Mouse (Mus musculus) MEL (cell line): ENCODE measurements around the gene Dnhd1. TPM values are rescaled to one million over a fixed set of nuclear protein-coding genes. Genes with fewer than 3 reads are reported as not detected.

Experiments
- DNase-seq: peaks from one replicate; pipeline ENCODE4 v3.0.0; 2011; ENCODE audit warnings: low read depth, low spot score
- H3K27ac ChIP-seq: 2 replicates; pipeline ENCODE4 v1.5.1; 2012; ENCODE audit warnings: low read depth, mild to moderate bottlenecking, control low read depth, low read length, moderate library complexity; ENCODE audit not compliant: control insufficient read depth
- H3K27me3 ChIP-seq, 2 experiments: fragments of 150-350 bp in 1 of 2; sonication (generic) in 1 of 2; 2 replicates each; pipeline ENCODE4 v1.6.1; 2012; ENCODE audit warnings: low read length in 2 of 2, mild to moderate bottlenecking in 2 of 2, improper control_type of control experiment in 1 of 2, moderate library complexity in 1 of 2; ENCODE audit not compliant: insufficient read depth in 2 of 2, control insufficient read depth in 1 of 2
- H3K36me3 ChIP-seq, 2 experiments: 2 replicates each; pipeline ENCODE4 v1.6.1; 2012 to 2014; ENCODE audit warnings: low read length in 2 of 2, improper control_type of control experiment in 1 of 2, inconsistent platforms in 1 of 2, mild to moderate bottlenecking in 1 of 2; ENCODE audit not compliant: insufficient read depth in 2 of 2, control insufficient read depth in 1 of 2
- H3K4me1 ChIP-seq, 2 experiments: fragments of 150-350 bp in 1 of 2; sonication (generic) in 1 of 2; 2 replicates each; pipeline ENCODE4 v1.6.1; 2012; ENCODE audit warnings: low read length in 2 of 2, improper control_type of control experiment in 1 of 2, mild to moderate bottlenecking in 1 of 2; ENCODE audit not compliant: insufficient read depth in 2 of 2, control insufficient read depth in 1 of 2
- H3K4me3 ChIP-seq, 2 experiments: fragments of 150-350 bp in 1 of 2; sonication (generic) in 1 of 2; 2 replicates each; pipeline ENCODE4 v1.5.1; 2012; ENCODE audit warnings: low read depth in 2 of 2, low read length in 2 of 2, mild to moderate bottlenecking in 2 of 2, moderate library complexity in 2 of 2, control low read depth in 1 of 2, improper control_type of control experiment in 1 of 2; ENCODE audit not compliant: control insufficient read depth in 1 of 2, insufficient read depth in 1 of 2
- H3K79me2 ChIP-seq: 2 replicates; pipeline ENCODE4 v1.6.1; 2012; ENCODE audit warnings: mild to moderate bottlenecking, low read length, moderate library complexity; ENCODE audit not compliant: control insufficient read depth, poor library complexity, insufficient read depth
- H3K9ac ChIP-seq: 2 replicates; pipeline ENCODE4 v1.6.1; 2012; ENCODE audit warnings: low read depth, mild to moderate bottlenecking, control low read depth, low read length, moderate library complexity; ENCODE audit not compliant: control insufficient read depth, poor library complexity, severe bottlenecking
- H3K9me3 ChIP-seq: fragments of 150-350 bp; sonication (generic); replicated peaks from 2 replicates; pipeline ENCODE4 v1.6.1; 2012; ENCODE audit warnings: mild to moderate bottlenecking, low read length, improper control_type of control experiment, moderate library complexity; ENCODE audit not compliant: insufficient read depth
- BHLHE40 ChIP-seq: IDR thresholded peaks from 2 replicates; pipeline ENCODE4 v1.6.1; 2012; ENCODE audit warnings: low read depth, mild to moderate bottlenecking, inconsistent platforms, low read length, improper control_type of control experiment, borderline replicate concordance
- CHD1 ChIP-seq: IDR thresholded peaks from 2 replicates; pipeline ENCODE4 v1.6.1; 2012; ENCODE audit warnings: low read depth, mild to moderate bottlenecking, inconsistent platforms, low read length, improper control_type of control experiment
- CHD2 ChIP-seq: IDR thresholded peaks from 2 replicates; pipeline ENCODE4 v1.6.1; 2011; ENCODE audit warnings: low read length, improper control_type of control experiment
- CTCF ChIP-seq, 3 experiments: IDR thresholded peaks in 2 of 3; conservative IDR thresholded peaks in 1 of 3; 2 replicates each; pipeline ENCODE4 v1.5.1; 2011 to 2012; ENCODE audit warnings: low read length in 3 of 3, low read depth in 2 of 3, mild to moderate bottlenecking in 2 of 3, improper control_type of control experiment in 1 of 3, inconsistent platforms in 1 of 3, mixed read lengths in 1 of 3, moderate library complexity in 1 of 3; ENCODE audit not compliant: control insufficient read depth in 1 of 3, insufficient read depth in 1 of 3, poor library complexity in 1 of 3, severe bottlenecking in 1 of 3
- GATA1 ChIP-seq: IDR thresholded peaks from 2 replicates; pipeline ENCODE4 v1.6.1; 2011; ENCODE audit warnings: low read depth, low read length, improper control_type of control experiment
- JUND ChIP-seq: IDR thresholded peaks from 2 replicates; pipeline ENCODE4 v1.6.1; 2011; ENCODE audit warnings: low read depth, mild to moderate bottlenecking, improper control_type of control experiment, low read length
- MAFK ChIP-seq: IDR thresholded peaks from 2 replicates; pipeline ENCODE4 v1.6.1; 2011; ENCODE audit warnings: low read depth, mild to moderate bottlenecking, low read length, improper control_type of control experiment, borderline replicate concordance
- MEF2A ChIP-seq: IDR thresholded peaks from 2 replicates; pipeline ENCODE4 v1.6.1; 2014; ENCODE audit warnings: low read depth, mild to moderate bottlenecking, inconsistent platforms, low read length, improper control_type of control experiment; ENCODE audit not compliant: poor library complexity, insufficient replicate concordance, severe bottlenecking; ENCODE audit errors: extremely low read depth
- MXI1 ChIP-seq: IDR thresholded peaks from 2 replicates; pipeline ENCODE4 v1.6.1; 2011; ENCODE audit warnings: mild to moderate bottlenecking, low read depth, low read length, improper control_type of control experiment
- NELFE ChIP-seq: IDR thresholded peaks from 2 replicates; pipeline ENCODE4 v1.6.1; 2011; ENCODE audit warnings: low read depth, low read length, improper control_type of control experiment
- NRF1 ChIP-seq: IDR thresholded peaks from 2 replicates; pipeline ENCODE4 v1.6.1; 2014; ENCODE audit warnings: low read depth, mild to moderate bottlenecking, inconsistent platforms, low read length, improper control_type of control experiment, moderate library complexity; ENCODE audit not compliant: poor library complexity, insufficient read depth, severe bottlenecking
- POLR2A ChIP-seq, 2 experiments: IDR thresholded peaks; 2 replicates each; pipeline ENCODE4 v1.6.1; 2011 to 2012; ENCODE audit warnings: low read length in 2 of 2, mild to moderate bottlenecking in 2 of 2, control low read depth in 1 of 2, improper control_type of control experiment in 1 of 2, low read depth in 1 of 2, moderate library complexity in 1 of 2; ENCODE audit not compliant: control insufficient read depth in 1 of 2, insufficient read depth in 1 of 2, poor library complexity in 1 of 2
- POLR2AphosphoS5 ChIP-seq: IDR thresholded peaks from 2 replicates; pipeline ENCODE4 v1.6.1; 2012; ENCODE audit warnings: low read depth, borderline replicate concordance, mild to moderate bottlenecking, inconsistent platforms, low read length, moderate library complexity, mixed read lengths
- RAD21 ChIP-seq: IDR thresholded peaks from 2 replicates; pipeline ENCODE4 v1.6.1; 2011; ENCODE audit warnings: mild to moderate bottlenecking, low read depth, low read length, improper control_type of control experiment
- TAL1 ChIP-seq: IDR thresholded peaks from 2 replicates; pipeline ENCODE4 v1.6.1; 2012; ENCODE audit warnings: mild to moderate bottlenecking, inconsistent platforms, low read length, moderate library complexity, mixed read lengths
- TCF12 ChIP-seq: IDR thresholded peaks from 2 replicates; pipeline ENCODE4 v1.6.1; 2014; ENCODE audit warnings: low read depth, mild to moderate bottlenecking, inconsistent platforms, low read length, improper control_type of control experiment, moderate library complexity
- ZKSCAN1 ChIP-seq: IDR thresholded peaks from 2 replicates; pipeline ENCODE4 v1.6.1; 2012; ENCODE audit warnings: low read depth, mild to moderate bottlenecking, inconsistent platforms, low read length, improper control_type of control experiment, moderate library complexity
- ZNF384 ChIP-seq: IDR thresholded peaks from 2 replicates; pipeline ENCODE4 v1.6.1; 2012; ENCODE audit warnings: low read depth, mild to moderate bottlenecking, inconsistent platforms, low read length, improper control_type of control experiment
- polyA plus RNA-seq, 2 experiments: library from polyadenylated mRNA; stranded (reverse) in 1 of 2; unstranded in 1 of 2; fragments of >175 nt in 1 of 2; fragments of >200 nt in 1 of 2; gene quantifications; 2 replicates each; pipeline versions ENCODE4 v1.2.1 to v1.2.4; 2012; ENCODE audit warnings: low replicate concordance in 2 of 2, low read depth in 1 of 2; ENCODE audit not compliant: insufficient read length in 2 of 2, insufficient read depth in 1 of 2, missing spikeins in 1 of 2
- total RNA-seq: library from RNA; depleted of rRNA; stranded (reverse); fragments of 300-350 nt; gene quantifications from 2 replicates; pipeline ENCODE4 v1.2.3, GENCODE M21; 2012; rRNA removed

The Dnhd1 gene
- total and polyA plus RNA-seq, 3 experiments = 1.7 to 2.6 TPM; not detected in 1

DNA sequence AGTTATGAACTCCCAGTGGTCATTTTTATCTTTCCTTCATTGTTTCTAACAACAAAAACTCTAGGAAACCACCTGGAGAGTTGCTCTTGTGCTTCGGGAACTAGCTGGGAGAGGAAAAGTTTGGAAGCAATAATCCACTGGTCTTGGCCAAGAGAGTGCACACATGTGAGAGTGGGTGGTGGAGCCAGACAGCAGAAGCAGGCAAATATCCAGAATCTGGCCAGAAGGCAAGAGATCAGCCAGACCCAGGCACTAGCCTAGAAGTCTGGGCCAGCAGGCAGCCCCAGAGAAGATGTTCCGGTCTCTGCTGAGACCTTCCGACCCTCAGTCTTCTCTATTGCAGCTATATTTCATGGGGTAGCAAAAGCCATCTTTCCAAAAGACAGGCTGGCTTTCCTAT is 119.3 kb downstream of the Dnhd1 start:
- H3K27me3 ChIP-seq = peaks cover 2 to 9% of the 10 kb centered on the region in 2 experiments; a peak in 3 of 4 replicates
- no peak for DNase-seq
- no peak for TF ChIP-seq TCF12
- TF ChIP-seq MXI1 = no peak
- no peak for TF ChIP-seq MAFK
- TF ChIP-seq NRF1 = no peak
- TF ChIP-seq MEF2A = no peak
- no peak for TF ChIP-seq CHD2
- no peak for TF ChIP-seq TAL1
- TF ChIP-seq POLR2A (IDR thresholded peaks at IDR 0.05; ENCODE audit: control insufficient read depth in 1 of 2, insufficient read depth in 1 of 2, low read depth in 1 of 2, low read length in 2 of 2, poor library complexity in 1 of 2) = no peak
- no peak for TF ChIP-seq ZKSCAN1
- no peak for TF ChIP-seq CTCF (IDR thresholded peaks at IDR 0.05 in 2 of 3, conservative IDR thresholded peaks at IDR 0.05 in 1 of 3; ENCODE audit: control insufficient read depth in 1 of 3, insufficient read depth in 1 of 3, low read depth in 2 of 3, low read length in 3 of 3, poor library complexity in 1 of 3, severe bottlenecking in 1 of 3)
- TF ChIP-seq CHD1 = no peak
- no peak for TF ChIP-seq NELFE
- TF ChIP-seq BHLHE40 = no peak
- TF ChIP-seq GATA1 = no peak
- no peak for TF ChIP-seq ZNF384
- no peak for TF ChIP-seq POLR2AphosphoS5
- no peak for TF ChIP-seq JUND
- no peak for TF ChIP-seq RAD21
- H3K79me2 ChIP-seq = no peaks in the 10 kb centered on the region
- no peak overlapping the region for H3K9ac ChIP-seq
- no peaks in the 10 kb centered on the region for H3K36me3 ChIP-seq
- H3K27ac ChIP-seq = no peak overlapping the region
- no peaks in the 10 kb centered on the region for H3K9me3 ChIP-seq
- no peak overlapping the region for H3K4me3 ChIP-seq
- H3K4me1 ChIP-seq = no peaks in the 10 kb centered on the region

Other genes with a start within 250 kb of the Dnhd1 start
- not detected in 2 replicates for gene Cnga4, start 246.3 kb upstream of the Dnhd1 start, total RNA-seq
- not detected for gene Cnga4, start 246.3 kb upstream of the Dnhd1 start, polyA plus RNA-seq
- gene Cckbr, start 225.1 kb upstream of the Dnhd1 start, total RNA-seq = not detected in 2 replicates
- gene Cckbr, start 225.1 kb upstream of the Dnhd1 start, polyA plus RNA-seq = not detected
- gene Cavin3, start 168.5 kb upstream of the Dnhd1 start, total RNA-seq = not detected in 2 replicates
- not detected for gene Cavin3, start 168.5 kb upstream of the Dnhd1 start, polyA plus RNA-seq
- 17.9 and 22.2 TPM in 2 replicates for gene Smpd1, start 96.5 kb upstream of the Dnhd1 start, total RNA-seq
- 10 to 100 TPM; 32.3 to 98.7 TPM for gene Smpd1, start 96.5 kb upstream of the Dnhd1 start, polyA plus RNA-seq
- not detected in 2 replicates for gene Apbb1, start 69.2 kb upstream of the Dnhd1 start, total RNA-seq
- under 1 TPM in 1 of 2 experiments, not detected in 1; 0.13 TPM for gene Apbb1, start 69.2 kb upstream of the Dnhd1 start, polyA plus RNA-seq
- not detected in 2 replicates for gene Hpx, start 50.7 kb upstream of the Dnhd1 start, total RNA-seq
- gene Hpx, start 50.7 kb upstream of the Dnhd1 start, polyA plus RNA-seq = under 1 TPM in 1 of 2 experiments, not detected in 1; 0.14 TPM
- gene Trim3, start 17.3 kb upstream of the Dnhd1 start, total RNA-seq = 7.0 and 7.5 TPM in 2 replicates
- gene Trim3, start 17.3 kb upstream of the Dnhd1 start, polyA plus RNA-seq = 10 to 100 TPM in 1 of 2 experiments, not detected in 1; 15.4 TPM
- 103 and 107 TPM in 2 replicates for gene Timm10b, start 10.8 kb upstream of the Dnhd1 start, total RNA-seq
- gene Timm10b, start 10.8 kb upstream of the Dnhd1 start, polyA plus RNA-seq = 100 to 1,000 TPM in 1 of 2 experiments, not detected in 1; 135 TPM
- gene Arfip2, start 10.4 kb upstream of the Dnhd1 start, total RNA-seq = 75.6 and 78.4 TPM in 2 replicates
- gene Arfip2, start 10.4 kb upstream of the Dnhd1 start, polyA plus RNA-seq = 100 to 1,000 TPM in 1 of 2 experiments, not detected in 1; 108 TPM
- gene Gm45799, start 10.3 kb upstream of the Dnhd1 start, total RNA-seq = 59.1 and 67.2 TPM in 2 replicates
- 100 to 1,000 TPM in 1 of 2 experiments, not detected in 1; 109 TPM for gene Gm45799, start 10.3 kb upstream of the Dnhd1 start, polyA plus RNA-seq
- gene Ilk, start 85.8 kb downstream of the Dnhd1 start, total RNA-seq = 48.3 and 49.6 TPM in 2 replicates
- gene Ilk, start 85.8 kb downstream of the Dnhd1 start, polyA plus RNA-seq = 10 to 100 TPM in 1 of 2 experiments, not detected in 1; 76.9 TPM
- gene Rrp8, start 86.6 kb downstream of the Dnhd1 start, total RNA-seq = 43.7 and 54.2 TPM in 2 replicates
- 10 to 100 TPM in 1 of 2 experiments, not detected in 1; 66.9 TPM for gene Rrp8, start 86.6 kb downstream of the Dnhd1 start, polyA plus RNA-seq
- gene Taf10, start 93.5 kb downstream of the Dnhd1 start, total RNA-seq = 233 and 253 TPM in 2 replicates
- 100 to 1,000 TPM in 1 of 2 experiments, not detected in 1; 350 TPM for gene Taf10, start 93.5 kb downstream of the Dnhd1 start, polyA plus RNA-seq
- gene Tpp1, start 101.4 kb downstream of the Dnhd1 start, total RNA-seq = 17.5 and 17.6 TPM in 2 replicates
- 10 to 100 TPM in 1 of 2 experiments, not detected in 1; 45.4 TPM for gene Tpp1, start 101.4 kb downstream of the Dnhd1 start, polyA plus RNA-seq
- gene Dchs1, start 136.8 kb downstream of the Dnhd1 start, total RNA-seq = 0.03 and 0.08 TPM in 2 replicates
- gene Dchs1, start 136.8 kb downstream of the Dnhd1 start, polyA plus RNA-seq = under 1 TPM in 1 of 2 experiments, not detected in 1; 0.11 TPM
- gene Mrpl17, start 160.3 kb downstream of the Dnhd1 start, total RNA-seq = 198 and 230 TPM in 2 replicates
- gene Mrpl17, start 160.3 kb downstream of the Dnhd1 start, polyA plus RNA-seq = 100 to 1,000 TPM in 1 of 2 experiments, not detected in 1; 196 TPM